Mouse (Mus musculus): ENCODE data around the gene Hoxd3. TPM values are rescaled to one million over a fixed set of nuclear protein-coding genes. Genes with fewer than 3 reads are reported as not detected.

Gene Hoxd3
- polyA plus RNA-seq, 1 experiment from 2014 or later, result not detected

DNA sequence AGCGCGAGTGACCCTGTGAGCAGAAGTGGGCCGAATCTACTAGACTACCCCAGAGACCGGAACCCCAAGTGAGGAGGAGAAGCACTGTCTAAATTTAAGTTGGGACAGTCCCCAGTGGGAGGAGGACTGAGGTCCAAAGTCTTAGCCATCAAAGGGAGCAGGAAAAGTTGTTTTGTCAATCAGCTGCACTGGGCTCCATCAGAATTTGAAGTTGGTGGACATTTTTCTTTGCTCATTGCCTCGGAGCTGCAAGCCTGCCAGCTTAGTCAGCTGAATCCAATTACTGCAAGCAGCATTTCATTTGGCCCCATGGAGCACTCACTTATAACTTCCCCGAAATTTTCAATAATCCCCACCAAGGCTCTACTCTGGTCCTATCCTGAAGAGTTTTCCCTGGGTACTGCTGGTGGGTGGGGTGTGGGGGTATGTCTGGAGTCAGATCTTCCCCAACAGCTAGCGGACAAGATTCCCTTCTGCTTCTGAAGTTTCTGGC lies 25.9 kb downstream of the Hoxd3 start:
- WGBS, result 2% methylated on average over 7 of the region's 7 CpGs
- ATAC-seq, result no peak
- no peaks in the 10 kb centered on the region for H3K9me3 ChIP-seq (ENCODE audit: control insufficient read depth, low read length)
- no peak overlapping the region for H3K4me3 ChIP-seq (replicated peaks; ENCODE audit: low read length)
- peaks cover 81% of the 10 kb centered on the region for H3K27me3 ChIP-seq (replicated peaks; ENCODE audit: control insufficient read depth, insufficient read depth, low read length)
- H3K9ac ChIP-seq (replicated peaks; ENCODE audit: low read depth, low read length), result no peak overlapping the region
- H3K36me3 ChIP-seq (ENCODE audit: control insufficient read depth, insufficient read depth), result no peaks in the 10 kb centered on the region
- no peak overlapping the region for H3K4me2 ChIP-seq (ENCODE audit: low read length)
- H3K4me1 ChIP-seq (replicated peaks; ENCODE audit: control insufficient read depth, insufficient read depth, low read length), result peaks cover 4% of the 10 kb centered on the region; the same call in 1 of the 2 replicates
- H3K27ac ChIP-seq (ENCODE audit: low read length), result no peak overlapping the region

DNA sequence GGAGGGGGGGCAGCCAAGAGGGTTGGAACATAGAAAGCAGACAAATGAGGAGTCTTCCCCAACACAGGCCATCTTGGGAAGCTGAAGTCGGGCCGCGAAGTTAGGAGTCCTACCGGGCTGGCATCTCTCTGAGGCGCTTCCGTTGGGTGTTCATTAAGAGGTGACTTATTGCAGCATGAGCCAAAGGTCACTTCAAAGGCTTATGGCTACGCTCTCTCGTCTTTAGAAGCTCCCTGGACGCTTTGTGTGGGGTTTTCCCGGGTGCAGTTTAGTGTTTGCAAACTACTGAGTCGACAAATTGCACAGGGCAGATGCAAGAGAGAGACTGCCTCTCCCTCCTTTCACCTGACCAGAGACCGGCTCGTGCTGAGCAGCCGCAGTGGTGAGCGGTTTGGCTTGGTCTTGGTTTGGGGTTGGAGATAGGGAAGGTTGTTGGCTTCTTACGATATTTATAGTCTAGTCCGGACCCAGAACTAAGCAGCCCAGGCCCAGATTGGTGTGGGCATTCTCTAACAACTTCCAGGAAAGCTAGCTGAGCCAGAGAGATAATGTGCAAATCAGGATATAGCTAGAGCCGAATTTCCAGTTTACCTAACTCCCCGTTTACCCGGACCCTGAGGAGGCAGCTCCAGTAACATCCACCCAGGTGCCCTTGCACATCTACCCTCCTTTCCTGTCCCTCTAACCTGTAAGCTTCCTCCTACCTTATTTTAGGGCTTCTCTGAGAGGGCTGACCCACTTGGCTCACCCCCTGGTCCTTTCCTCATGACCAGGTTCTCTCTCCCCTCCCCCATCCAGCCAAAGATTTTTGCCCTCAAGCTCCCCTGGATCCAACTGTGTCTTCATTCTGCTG lies 27.1 kb downstream of the Hoxd3 start:
- H3K4me1 ChIP-seq (replicated peaks; ENCODE audit: control insufficient read depth, insufficient read depth, low read length), result peaks cover 4% of the 10 kb centered on the region; the same call in 1 of the 2 replicates
- no peak for ATAC-seq
- H3K27ac ChIP-seq (ENCODE audit: low read length), result no peak overlapping the region
- H3K9ac ChIP-seq (replicated peaks; ENCODE audit: low read depth, low read length), result no peak overlapping the region
- peaks cover 87% of the 10 kb centered on the region for H3K27me3 ChIP-seq (replicated peaks; ENCODE audit: control insufficient read depth, insufficient read depth, low read length)
- under 1% methylated on average over 20 of the region's 20 CpGs for WGBS
- H3K4me2 ChIP-seq (ENCODE audit: low read length), result no peak overlapping the region
- H3K4me3 ChIP-seq (replicated peaks; ENCODE audit: low read length), result no peak overlapping the region
- no peaks in the 10 kb centered on the region; the same call in 1 of the 2 replicates for H3K9me3 ChIP-seq (ENCODE audit: control insufficient read depth, low read length)
- no peaks in the 10 kb centered on the region for H3K36me3 ChIP-seq (ENCODE audit: control insufficient read depth, insufficient read depth)

GRCm38 (mm10) chr2:74739476-74739800 lies 27.7 kb downstream of the Hoxd3 start:
- peaks cover 90% of the 10 kb centered on the region for H3K27me3 ChIP-seq (replicated peaks; ENCODE audit: control insufficient read depth, insufficient read depth, low read length)
- H3K9me3 ChIP-seq (ENCODE audit: control insufficient read depth, low read length), result peaks cover 2% of the 10 kb centered on the region; the same call in 1 of the 2 replicates
- peaks cover 4% of the 10 kb centered on the region; the same call in 1 of the 2 replicates for H3K4me1 ChIP-seq (replicated peaks; ENCODE audit: control insufficient read depth, insufficient read depth, low read length)
- ATAC-seq, result no peak
- H3K27ac ChIP-seq (ENCODE audit: low read length), result no peak overlapping the region
- no peak overlapping the region for H3K9ac ChIP-seq (replicated peaks; ENCODE audit: low read depth, low read length)
- H3K4me2 ChIP-seq (ENCODE audit: low read length), result no peak overlapping the region
- WGBS, result 2% methylated on average over 2 of the region's 2 CpGs
- no peak overlapping the region for H3K4me3 ChIP-seq (replicated peaks; ENCODE audit: low read length)
- no peaks in the 10 kb centered on the region for H3K36me3 ChIP-seq (ENCODE audit: control insufficient read depth, insufficient read depth)

DNA sequence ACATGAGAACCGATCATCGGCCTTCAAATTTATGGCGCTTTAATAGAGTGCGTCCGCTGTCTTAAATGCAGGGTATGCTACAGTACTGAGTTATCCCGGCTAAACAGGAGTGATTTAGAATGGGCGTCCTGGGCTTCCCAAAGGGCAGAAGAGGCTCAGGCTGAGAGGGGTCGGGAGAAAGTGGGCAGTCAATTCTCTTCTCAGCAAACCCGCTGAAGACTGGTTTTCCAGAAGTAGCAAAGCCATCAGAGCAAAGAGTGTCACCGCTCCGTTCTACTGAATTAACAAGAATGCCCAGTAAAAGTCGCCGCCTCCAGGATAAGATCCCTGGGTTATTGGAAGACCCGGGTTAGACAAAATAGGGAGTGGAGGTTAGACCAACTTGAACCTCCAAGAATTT lies 28.1 kb downstream of the Hoxd3 start:
- WGBS, result 3% methylated on average over 14 of the region's 14 CpGs
- Histone ChIP-seq H3K27me3 (replicated peaks; ENCODE audit: control insufficient read depth, insufficient read depth, low read length) (peaks cover 90% of the 10 kb centered on the region), H3K4me2 (ENCODE audit: low read length) (no peak overlapping the region), H3K36me3 (ENCODE audit: control insufficient read depth, insufficient read depth) (no peaks in the 10 kb centered on the region), H3K27ac (ENCODE audit: low read length) (no peak overlapping the region), H3K9me3 (ENCODE audit: control insufficient read depth, low read length) (peaks cover 2% of the 10 kb centered on the region; the same call in 1 of the 2 replicates), H3K4me1 (replicated peaks; ENCODE audit: control insufficient read depth, insufficient read depth, low read length) (peaks cover 4% of the 10 kb centered on the region; the same call in 1 of the 2 replicates), H3K9ac (replicated peaks; ENCODE audit: low read depth, low read length) (no peak overlapping the region), H3K4me3 (replicated peaks; ENCODE audit: low read length) (no peak overlapping the region)
- ATAC-seq, result no peak

GRCm38 (mm10) chr2:74740311-74741091 lies 28.8 kb downstream of the Hoxd3 start:
- Histone ChIP-seq H3K9me3 (ENCODE audit: control insufficient read depth, low read length) (peaks cover 2% of the 10 kb centered on the region; the same call in 1 of the 2 replicates), H3K4me2 (ENCODE audit: low read length) (no peak overlapping the region), H3K4me3 (replicated peaks; ENCODE audit: low read length) (no peak overlapping the region), H3K36me3 (ENCODE audit: control insufficient read depth, insufficient read depth) (no peaks in the 10 kb centered on the region), H3K27ac (ENCODE audit: low read length) (no peak overlapping the region), H3K4me1 (replicated peaks; ENCODE audit: control insufficient read depth, insufficient read depth, low read length) (peaks cover 4% of the 10 kb centered on the region; the same call in 1 of the 2 replicates), H3K27me3 (replicated peaks; ENCODE audit: control insufficient read depth, insufficient read depth, low read length) (peaks cover 90% of the 10 kb centered on the region), H3K9ac (replicated peaks; ENCODE audit: low read depth, low read length) (no peak overlapping the region)
- ATAC-seq, result no peak
- 1% methylated on average over 43 of the region's 43 CpGs for WGBS

GRCm38 (mm10) chr2:74741252-74741978 lies 29.7 kb downstream of the Hoxd3 start:
- no peak overlapping the region for H3K4me3 ChIP-seq (replicated peaks; ENCODE audit: low read length)
- no peak for ATAC-seq
- 27% methylated on average over 2 of the region's 3 CpGs for WGBS
- H3K9ac ChIP-seq (replicated peaks; ENCODE audit: low read depth, low read length), result no peak overlapping the region
- no peak overlapping the region for H3K4me2 ChIP-seq (ENCODE audit: low read length)
- peaks cover 91% of the 10 kb centered on the region for H3K27me3 ChIP-seq (replicated peaks; ENCODE audit: control insufficient read depth, insufficient read depth, low read length)
- H3K27ac ChIP-seq (ENCODE audit: low read length), result no peak overlapping the region
- H3K36me3 ChIP-seq (ENCODE audit: control insufficient read depth, insufficient read depth), result no peaks in the 10 kb centered on the region
- H3K9me3 ChIP-seq (ENCODE audit: control insufficient read depth, low read length), result peaks cover 2% of the 10 kb centered on the region; the same call in 1 of the 2 replicates
- no peaks in the 10 kb centered on the region for H3K4me1 ChIP-seq (replicated peaks; ENCODE audit: control insufficient read depth, insufficient read depth, low read length)

DNA sequence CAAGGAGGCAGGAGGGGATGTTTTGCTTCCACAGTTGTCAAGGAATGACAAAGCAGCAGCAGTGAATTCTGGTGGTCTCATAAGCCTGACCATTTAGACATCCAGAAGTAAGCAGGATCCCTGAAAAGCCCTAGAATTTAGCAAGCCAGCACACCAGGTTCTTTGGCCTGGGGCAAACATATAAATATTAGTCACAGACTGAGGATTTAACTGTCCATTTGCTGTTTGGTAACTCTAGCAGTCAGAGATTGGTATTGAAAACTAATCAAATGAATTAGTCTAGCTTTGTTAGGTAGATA lies 30.2 kb downstream of the Hoxd3 start:
- no peak overlapping the region for H3K4me3 ChIP-seq (replicated peaks; ENCODE audit: low read length)
- H3K4me1 ChIP-seq (replicated peaks; ENCODE audit: control insufficient read depth, insufficient read depth, low read length), result no peaks in the 10 kb centered on the region
- H3K9ac ChIP-seq (replicated peaks; ENCODE audit: low read depth, low read length), result no peak overlapping the region
- H3K27me3 ChIP-seq (replicated peaks; ENCODE audit: control insufficient read depth, insufficient read depth, low read length), result peaks cover 90% of the 10 kb centered on the region
- no peak overlapping the region for H3K4me2 ChIP-seq (ENCODE audit: low read length)
- H3K27ac ChIP-seq (ENCODE audit: low read length), result no peak overlapping the region
- no peaks in the 10 kb centered on the region for H3K36me3 ChIP-seq (ENCODE audit: control insufficient read depth, insufficient read depth)
- ATAC-seq, result no peak
- H3K9me3 ChIP-seq (ENCODE audit: control insufficient read depth, low read length), result peaks cover 2% of the 10 kb centered on the region; the same call in 1 of the 2 replicates

DNA sequence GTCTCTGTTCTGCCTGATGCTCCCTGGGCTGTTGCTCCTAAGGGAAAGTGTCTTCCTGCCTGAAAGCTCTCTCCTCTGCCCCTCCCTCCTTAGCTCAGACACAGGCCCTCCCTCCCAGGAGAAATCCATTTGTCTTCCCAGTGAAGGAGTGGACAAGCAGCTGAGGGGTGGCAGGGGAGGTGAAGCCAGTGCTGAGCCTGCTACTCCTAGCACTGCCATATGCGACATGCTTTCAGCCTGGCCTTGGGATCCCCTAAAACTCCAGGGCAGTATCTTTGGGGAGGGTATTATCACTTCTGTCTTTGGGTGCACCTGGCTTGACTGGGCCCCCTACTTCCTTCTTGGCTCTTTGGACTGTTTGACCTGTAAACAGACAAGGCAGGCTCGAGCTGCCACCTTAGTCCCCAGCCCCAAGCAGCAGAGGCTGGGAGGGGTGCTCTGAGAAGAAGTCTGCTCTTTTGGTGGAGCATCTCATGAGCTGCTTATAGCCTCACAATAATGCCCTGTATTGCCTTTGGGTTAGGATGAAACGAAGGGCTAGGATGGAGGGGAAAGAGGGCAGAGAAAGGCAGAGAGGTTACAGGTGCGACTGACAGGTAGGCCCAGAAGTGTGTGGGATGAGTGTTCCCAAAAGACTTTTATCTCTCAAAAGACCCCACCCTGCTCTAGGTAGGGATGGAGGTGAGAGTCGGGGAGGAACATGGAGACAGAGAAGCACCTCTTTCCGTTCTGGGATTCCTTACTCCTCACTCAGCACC lies 34.0 kb downstream of the Hoxd3 start:
- Histone ChIP-seq H3K4me2 (ENCODE audit: low read length) (no peak overlapping the region), H3K27ac (ENCODE audit: low read length) (no peak overlapping the region), H3K36me3 (ENCODE audit: control insufficient read depth, insufficient read depth) (no peaks in the 10 kb centered on the region), H3K4me3 (replicated peaks; ENCODE audit: low read length) (no peak overlapping the region), H3K9me3 (ENCODE audit: control insufficient read depth, low read length) (peaks cover 4% of the 10 kb centered on the region; the same call in 1 of the 2 replicates), H3K27me3 (replicated peaks; ENCODE audit: control insufficient read depth, insufficient read depth, low read length) (peaks cover 83% of the 10 kb centered on the region), H3K4me1 (replicated peaks; ENCODE audit: control insufficient read depth, insufficient read depth, low read length) (peaks cover 6% of the 10 kb centered on the region; the same call in 1 of the 2 replicates), H3K9ac (replicated peaks; ENCODE audit: low read depth, low read length) (no peak overlapping the region)
- ATAC-seq, result no peak
- WGBS, result 2% methylated on average over 6 of the region's 6 CpGs

All from forebrain, embryonic 16.5 days (tissue).